Mouse (Mus musculus) ES-Bruce4 (cell line): ENCODE data around the gene Ins2. TPM values are rescaled to one million over a fixed set of nuclear protein-coding genes. Genes with fewer than 3 reads are reported as not detected.

ENCODE experiments used
- H3K27ac ChIP-seq: 2 replicates; pipeline ENCODE4 v1.5.1; 2012; ENCODE audit warnings: low read length, inconsistent platforms; ENCODE audit not compliant: insufficient read depth
- H3K27me3 ChIP-seq: 2 replicates; pipeline ENCODE4 v1.6.1; 2012; ENCODE audit warnings: mild to moderate bottlenecking, low read length, inconsistent platforms; ENCODE audit not compliant: control insufficient read depth, poor library complexity, insufficient read depth, severe bottlenecking
- H3K36me3 ChIP-seq: 2 replicates; pipeline ENCODE4 v1.6.1; 2012; ENCODE audit warnings: inconsistent platforms, mild to moderate bottlenecking, low read length, moderate library complexity; ENCODE audit not compliant: control insufficient read depth, poor library complexity, insufficient read depth, severe bottlenecking
- H3K4me1 ChIP-seq: one replicate; pipeline ENCODE4 v1.8.1; 2011; ENCODE audit warnings: low read length; ENCODE audit not compliant: control insufficient read depth, insufficient read depth
- H3K4me3 ChIP-seq: 2 replicates; pipeline ENCODE4 v1.5.1; 2011; ENCODE audit warnings: low read depth, mild to moderate bottlenecking, low read length
- H3K9ac ChIP-seq: 2 replicates; pipeline ENCODE4 v1.6.1; 2012; ENCODE audit warnings: low read depth, mild to moderate bottlenecking, inconsistent platforms; ENCODE audit not compliant: poor library complexity, severe bottlenecking
- H3K9me3 ChIP-seq: replicated peaks from 2 replicates; pipeline ENCODE4 v1.6.1; 2012; ENCODE audit warnings: mild to moderate bottlenecking, low read length, inconsistent platforms; ENCODE audit not compliant: control insufficient read depth, poor library complexity, insufficient read depth, severe bottlenecking
- CTCF ChIP-seq: IDR thresholded peaks from one replicate; pipeline ENCODE4 v1.8.1; 2011; ENCODE audit warnings: low read depth, low read length
- EP300 ChIP-seq: IDR thresholded peaks from 2 replicates; pipeline ENCODE4 v1.6.1; 2011; ENCODE audit warnings: low read depth, low read length; ENCODE audit not compliant: insufficient read depth
- POLR2A ChIP-seq: IDR thresholded peaks from one replicate; pipeline ENCODE4 v1.8.1; 2011; ENCODE audit warnings: low read length; ENCODE audit not compliant: insufficient read depth
- polyA plus RNA-seq: library from polyadenylated mRNA; stranded (reverse); fragments of >200 nt; gene quantifications from 2 replicates; pipeline ENCODE4 v1.2.4, GENCODE M21; 2011; ENCODE audit warnings: low read depth; ENCODE audit not compliant: missing spikeins, insufficient read depth, insufficient read length

Ins2 gene
- polyA plus RNA-seq, 1 experiment: not detected

- Histone ChIP-seq H3K9ac (no peak overlapping the region), H3K27me3 (no peaks in the 10 kb centered on the region; the same call in 1 of the 2 replicates), H3K4me1 (no peaks in the 10 kb centered on the region), H3K36me3 (no peaks in the 10 kb centered on the region), H3K4me3 (no peak overlapping the region), H3K9me3 (no peaks in the 10 kb centered on the region), H3K27ac (no peak overlapping the region)
- TF ChIP-seq EP300 (no peak), CTCF (peak; percentile 49), POLR2A (no peak)
Measured at GRCm38 (mm10) chr7:142720725-142721124, 22.5 kb downstream of the Ins2 start.

GRCm38 (mm10) chr7:142714783-142715498 lies 28.2 kb downstream of the Ins2 start:
- Histone ChIP-seq H3K27me3 (no peaks in the 10 kb centered on the region; the same call in 1 of the 2 replicates), H3K36me3 (no peaks in the 10 kb centered on the region), H3K9me3 (no peaks in the 10 kb centered on the region), H3K27ac (no peak overlapping the region), H3K4me1 (no peaks in the 10 kb centered on the region), H3K9ac (no peak overlapping the region), H3K4me3 (no peak overlapping the region)
- TF ChIP-seq EP300 (no peak), POLR2A (no peak), CTCF (peak; percentile 16)

- no peak for TF ChIP-seq POLR2A
- no peak for TF ChIP-seq CTCF
- no peak for TF ChIP-seq EP300
- Histone ChIP-seq H3K9ac (no peak overlapping the region), H3K36me3 (no peaks in the 10 kb centered on the region), H3K27me3 (no peaks in the 10 kb centered on the region), H3K4me1 (no peaks in the 10 kb centered on the region), H3K27ac (no peak overlapping the region), H3K9me3 (no peaks in the 10 kb centered on the region), H3K4me3 (no peak overlapping the region)
Measured at GRCm38 (mm10) chr7:142706873-142707272, 36.3 kb downstream of the Ins2 start.

- Histone ChIP-seq H3K36me3 (no peaks in the 10 kb centered on the region), H3K9me3 (no peaks in the 10 kb centered on the region), H3K9ac (no peak overlapping the region), H3K4me1 (no peaks in the 10 kb centered on the region), H3K4me3 (no peak overlapping the region), H3K27me3 (no peaks in the 10 kb centered on the region; the same call in 1 of the 2 replicates), H3K27ac (no peak overlapping the region)
- TF ChIP-seq EP300: no peak
- TF ChIP-seq POLR2A: no peak
- TF ChIP-seq CTCF: no peak
Measured at GRCm38 (mm10) chr7:142699334-142699860, 43.8 kb downstream of the Ins2 start.

GRCm38 (mm10) chr7:142678611-142679010 lies 64.6 kb downstream of the Ins2 start:
- Histone ChIP-seq H3K9me3 (no peaks in the 10 kb centered on the region), H3K27me3 (no peaks in the 10 kb centered on the region; the same call in 1 of the 2 replicates), H3K27ac (no peak overlapping the region), H3K4me3 (no peak overlapping the region), H3K36me3 (no peaks in the 10 kb centered on the region), H3K9ac (no peak overlapping the region), H3K4me1 (no peaks in the 10 kb centered on the region)
- TF ChIP-seq CTCF (no peak), EP300 (no peak), POLR2A (no peak)

GRCm38 (mm10) chr7:142675644-142676043 lies 67.5 kb downstream of the Ins2 start:
- Histone ChIP-seq H3K9me3 (peaks cover 6% of the 10 kb centered on the region), H3K27ac (no peak overlapping the region), H3K27me3 (no peaks in the 10 kb centered on the region), H3K36me3 (no peaks in the 10 kb centered on the region), H3K4me1 (no peaks in the 10 kb centered on the region), H3K9ac (no peak overlapping the region), H3K4me3 (no peak overlapping the region)
- no peak for TF ChIP-seq EP300
- no peak for TF ChIP-seq POLR2A
- TF ChIP-seq CTCF: no peak
